8 mouse cellular contexts compared by ENCODE assay signal in genomic region chr5:131306321-131306907, GRCm38 (mm10). TPM values are rescaled to one million over a fixed set of nuclear protein-coding genes. Genes with fewer than 3 reads are reported as not detected.
DNase-seq lines count a peak whose midpoint lies in the region; ATAC-seq and TF ChIP-seq lines count a peak whose summit lies in the region.

No protein-coding gene starts in this region.

- 0 out of 2 replicates have a peak overlapping the region, but pooled peaks have one; percentile 1 for H3K9ac ChIP-seq in intestine, embryonic 15.5 days
- peak overlapping the region; percentile 27 for H3K9ac ChIP-seq in neural tube, embryonic 11.5 days (ENCODE audit: low read length)

- ATAC-seq in intestine, embryonic 15.5 days, result no peak
- ATAC-seq in neural tube, embryonic 11.5 days (ENCODE audit: insufficient read depth, low FRiP score, low TSS enrichment), result 0 out of 2 replicates have a peak, but pooled peaks have one; percentile 8

- peak overlapping the region; percentile 84 for H3K4me3 ChIP-seq in gastrocnemius, adult 2 months
- peak overlapping the region; percentile 52 for H3K4me3 ChIP-seq in intestine, embryonic 15.5 days (replicated peaks)
- H3K4me3 ChIP-seq in neural tube, embryonic 11.5 days (ENCODE audit: low read depth, low read length), result peak overlapping the region; percentile 67

- H3K36me3 ChIP-seq in intestine, embryonic 15.5 days, result no peaks in the 10 kb centered on the region
- H3K36me3 ChIP-seq in neural tube, embryonic 11.5 days (ENCODE audit: control insufficient read depth, insufficient read depth, low read length), result no peaks in the 10 kb centered on the region

- intact Hi-C loops in gastrocnemius, adult 2 months (cut with DNase I), result loop anchor here (5.0 to 10.0 kb wide), 3 partner anchors 79 to 299 kb away; no protein-coding TSS in a partner anchor

- DNase-seq in lung, postnatal 10 days, result peak; percentile 3
- no peak for DNase-seq in lung, postnatal 14 days
- DNase-seq in cerebellum, postnatal 10 days, result peak; percentile 44 to 53
- peak; percentile 52 for DNase-seq in gastrocnemius, adult 2 months
- DNase-seq in neural tube, embryonic 11.5 days (ENCODE audit: low spot score), result peak; percentile 41
- no peak for DNase-seq in adipocyte (ENCODE audit: low spot score)
- no peak for DNase-seq in layer of hippocampus, adult 9-10 months (ENCODE audit: low spot score)

- no peak for TF ChIP-seq CTCF in gastrocnemius, adult 2 months (IDR thresholded peaks at IDR 0.05)

- peak overlapping the region; percentile 85 for H3K27ac ChIP-seq in gastrocnemius, adult 2 months
- no peak overlapping the region for H3K27ac ChIP-seq in intestine, embryonic 15.5 days
- no peak overlapping the region for H3K27ac ChIP-seq in neural tube, embryonic 11.5 days (ENCODE audit: low read depth, low read length)

- WGBS in intestine, embryonic 15.5 days, result 1% methylated on average over 39 of the region's 39 CpGs
- under 1% methylated on average over 39 of the region's 39 CpGs for WGBS in neural tube, embryonic 11.5 days

- peaks cover 12% of the 10 kb centered on the region for H3K4me1 ChIP-seq in intestine, embryonic 15.5 days (replicated peaks)
- H3K4me1 ChIP-seq in neural tube, embryonic 11.5 days (ENCODE audit: control insufficient read depth, insufficient read depth, low read length), result peaks cover 6% of the 10 kb centered on the region; the same call in 1 of the 2 replicates

- H3K4me2 ChIP-seq in intestine, embryonic 15.5 days (replicated peaks), result peak overlapping the region; percentile 96
- H3K4me2 ChIP-seq in neural tube, embryonic 11.5 days (ENCODE audit: low read depth), result peak overlapping the region; percentile 92

- no peaks in the 10 kb centered on the region for H3K9me3 ChIP-seq in intestine, embryonic 15.5 days
- H3K9me3 ChIP-seq in neural tube, embryonic 11.5 days (ENCODE audit: control insufficient read depth, low read length), result no peaks in the 10 kb centered on the region

- peaks cover 29% of the 10 kb centered on the region for H3K27me3 ChIP-seq in intestine, embryonic 15.5 days (replicated peaks)
- peaks cover 17% of the 10 kb centered on the region for H3K27me3 ChIP-seq in neural tube, embryonic 11.5 days (ENCODE audit: control insufficient read depth, insufficient read depth, low read length)

RNA-seq across cellular contexts. Expression of gene Galnt17, which starts 1.9 kb away (rescaled TPM):
- total RNA-seq in gastrocnemius, adult 2 months (2021), result 1 to 10 TPM; 4.3 to 4.5 TPM
- 0.68 and 0.93 TPM in 2 replicates for polyA plus RNA-seq in intestine, embryonic 15.5 days (2015; fragmentation: Nextera tagmentation; extraction: Ambion mirVana)
- 1.5 and 1.6 TPM in 2 replicates for polyA plus RNA-seq in neural tube, embryonic 11.5 days (2014; fragmentation: Nextera tagmentation; extraction: Ambion mirVana)

Comparison
In these comparisons a context has a peak if more than half of its experiments do, and no peak if none do; other contexts are left out.
1. DNase-seq: peak in lung, postnatal 10 days (single experiment), cerebellum, postnatal 10 days (2 of 2), gastrocnemius, adult 2 months (single experiment) and neural tube, embryonic 11.5 days (single experiment); none in lung, postnatal 14 days (single experiment), adipocyte (single experiment) and layer of hippocampus, adult 9-10 months (single experiment).
2. Peak in every context shown above with its lines, with median percentiles within 50 percentile points of each other: H3K4me3 ChIP-seq.